Mouse (Mus musculus) layer of hippocampus, postnatal 14 days (tissue): ENCODE measurements at regions not wholly inside any gene's neighbourhood (a gene's known extent, or its start where the extent isn't known, plus 50 kb on each side); places are given as distances from the start of the nearest gene placed in this dataset.

Source experiments
- DNase-seq, 2 experiments: peaks; one replicate each; pipeline ENCODE4 v3.0.0; 2021 to 2022; ENCODE audit warnings: low spot score in 2 of 2, mixed read lengths in 1 of 2

- no peak for DNase-seq
Measured at GRCm38 (mm10) chr7:95952395-95952794, 218.7 kb upstream of the Tenm4 start.

GRCm38 (mm10) chr7:95954511-95954910 lies 216.5 kb upstream of the Tenm4 start:
- no peak for DNase-seq

GRCm38 (mm10) chr7:95955119-95955518 lies 215.9 kb upstream of the Tenm4 start:
- DNase-seq = no peak

- no peak for DNase-seq
Measured at GRCm38 (mm10) chr7:95959068-95959467, 212.0 kb upstream of the Tenm4 start.

GRCm38 (mm10) chr7:95971863-95972262 lies 199.2 kb upstream of the Tenm4 start:
- DNase-seq = no peak

GRCm38 (mm10) chr7:95974085-95974484 lies 197.0 kb upstream of the Tenm4 start:
- DNase-seq = no peak

GRCm38 (mm10) chr7:95991250-95992032 lies 179.6 kb upstream of the Tenm4 start:
- DNase-seq = no peak

- no peak for DNase-seq
Measured at GRCm38 (mm10) chr7:95992033-95992516, 179.0 kb upstream of the Tenm4 start.

- no peak for DNase-seq
Measured at GRCm38 (mm10) chr7:95992521-95992920, 178.5 kb upstream of the Tenm4 start.

- no peak for DNase-seq
Measured at GRCm38 (mm10) chr7:95997190-95997589, 173.9 kb upstream of the Tenm4 start.

GRCm38 (mm10) chr7:95999189-95999588 lies 171.9 kb upstream of the Tenm4 start:
- no peak for DNase-seq

GRCm38 (mm10) chr7:96002401-96002800 lies 168.6 kb upstream of the Tenm4 start:
- DNase-seq = no peak

GRCm38 (mm10) chr7:96006299-96006698 lies 164.7 kb upstream of the Tenm4 start:
- DNase-seq = no peak

GRCm38 (mm10) chr7:96013008-96013407 lies 158.0 kb upstream of the Tenm4 start:
- no peak for DNase-seq

GRCm38 (mm10) chr7:96017112-96017884 lies 153.7 kb upstream of the Tenm4 start:
- DNase-seq = no peak

- no peak for DNase-seq
Measured at GRCm38 (mm10) chr7:96024048-96024447, 147.0 kb upstream of the Tenm4 start.

GRCm38 (mm10) chr7:96026781-96027418 lies 144.1 kb upstream of the Tenm4 start:
- no peak for DNase-seq

- peak; percentile 41 to 45 for DNase-seq
Measured at GRCm38 (mm10) chr7:96033636-96034035, 137.4 kb upstream of the Tenm4 start.

GRCm38 (mm10) chr7:96035456-96035855 lies 135.6 kb upstream of the Tenm4 start:
- DNase-seq = no peak

GRCm38 (mm10) chr7:96039628-96040027 lies 131.4 kb upstream of the Tenm4 start:
- no peak for DNase-seq

- DNase-seq = no peak
Measured at GRCm38 (mm10) chr7:96041806-96042205, 129.2 kb upstream of the Tenm4 start.

- DNase-seq = no peak
Measured at GRCm38 (mm10) chr7:96051631-96052030, 119.4 kb upstream of the Tenm4 start.
